Mouse (Mus musculus) urinary bladder, postnatal 14 days (tissue): ENCODE measurements at regions not wholly inside any gene's neighbourhood (a gene's known extent, or its start where the extent isn't known, plus 50 kb on each side); places are given as distances from the start of the nearest gene placed in this dataset.
A peak's percentile ranks its signal among the peaks of the same experiment; 100 is the strongest.

Experiments
- DNase-seq: peaks from one replicate; pipeline ENCODE4 v3.0.0; 2021; ENCODE audit warnings: low spot score

GRCm38 (mm10) chr8:49017741-49018140, 174.0 kb upstream of the Tenm3 start:
- no peak for DNase-seq

DNA sequence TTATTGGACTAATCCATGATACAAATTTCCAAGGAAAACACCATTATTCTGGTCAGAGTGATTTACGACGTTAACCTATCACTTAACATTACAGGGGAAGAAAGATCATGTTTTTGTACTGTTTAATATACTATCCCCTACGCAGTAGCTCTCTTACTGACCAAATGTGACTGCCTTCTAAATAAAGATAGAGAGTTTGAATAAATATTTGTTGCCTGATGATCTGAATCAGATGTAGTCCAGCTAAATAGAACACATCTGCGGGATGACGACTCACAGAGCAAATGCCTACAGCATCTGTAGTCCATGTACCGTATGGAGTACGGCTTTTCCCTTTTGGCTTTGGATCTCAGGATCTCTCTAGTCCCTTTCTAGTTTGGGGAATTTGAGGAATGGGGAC, 171.9 kb upstream of the Tenm3 start:
- no peak for DNase-seq

GRCm38 (mm10) chr8:49015200-49015599, 171.4 kb upstream of the Tenm3 start:
- peak; percentile 22 for DNase-seq

DNA sequence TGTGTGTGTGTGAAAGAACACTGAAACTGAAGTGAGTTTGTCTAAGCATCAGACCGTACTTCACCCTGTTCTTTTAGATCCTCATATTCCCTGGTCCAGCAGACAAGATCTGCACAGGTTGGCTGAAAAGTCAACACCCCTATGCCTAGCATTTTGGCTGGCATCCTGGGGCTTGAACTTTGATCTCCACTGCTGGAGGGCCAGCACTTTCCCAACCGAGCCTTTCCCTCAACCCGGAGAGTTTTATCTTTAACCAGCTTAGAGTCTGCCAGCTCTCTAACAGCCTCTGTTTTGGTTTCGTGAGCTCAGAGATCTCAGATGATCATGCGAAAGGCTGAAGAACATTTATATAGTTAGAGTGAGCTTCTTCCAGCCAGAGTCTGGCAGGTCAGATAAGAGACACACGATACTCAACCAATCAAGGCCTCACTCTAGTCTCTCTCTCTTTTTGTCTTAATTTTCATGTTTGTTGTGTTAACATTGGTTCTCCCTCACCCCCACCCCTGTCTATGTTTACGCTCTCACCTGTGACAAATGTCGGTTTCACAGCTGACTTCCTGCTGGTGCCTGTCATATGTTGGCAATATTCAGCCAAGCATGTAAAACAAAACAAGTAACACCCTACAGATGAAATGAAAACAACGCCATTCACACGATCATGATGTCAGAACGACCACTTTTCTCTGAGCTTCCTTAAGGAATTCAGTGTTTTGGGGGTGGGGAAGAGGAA, 162.7 kb upstream of the Tenm3 start:
- no peak for DNase-seq

GRCm38 (mm10) chr8:48981667-48982066, 137.9 kb upstream of the Tenm3 start:
- no peak for DNase-seq

- DNase-seq, result no peak
These were observed 137.0 kb upstream of the Tenm3 start for GRCm38 (mm10) chr8:48980755-48981154.

DNA sequence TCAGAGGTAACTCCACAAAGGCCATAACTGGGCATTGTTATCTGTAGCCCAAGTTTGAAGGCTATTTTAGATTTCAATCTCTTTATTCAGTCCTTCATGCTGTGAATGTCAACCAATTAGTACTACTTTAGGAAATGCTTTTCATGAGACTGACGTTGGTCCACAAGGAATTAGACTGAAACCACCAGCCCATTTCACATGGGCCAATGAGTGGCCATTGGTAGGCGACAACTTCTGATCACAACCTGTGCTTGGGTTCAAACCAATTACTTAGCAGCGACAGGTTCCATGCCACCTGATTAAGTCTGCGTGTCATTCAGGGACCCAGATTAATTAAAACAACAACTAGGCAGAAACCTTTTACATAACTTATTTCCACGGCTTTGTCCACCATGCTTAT, 126.9 kb upstream of the Tenm3 start:
- DNase-seq, result no peak

DNA sequence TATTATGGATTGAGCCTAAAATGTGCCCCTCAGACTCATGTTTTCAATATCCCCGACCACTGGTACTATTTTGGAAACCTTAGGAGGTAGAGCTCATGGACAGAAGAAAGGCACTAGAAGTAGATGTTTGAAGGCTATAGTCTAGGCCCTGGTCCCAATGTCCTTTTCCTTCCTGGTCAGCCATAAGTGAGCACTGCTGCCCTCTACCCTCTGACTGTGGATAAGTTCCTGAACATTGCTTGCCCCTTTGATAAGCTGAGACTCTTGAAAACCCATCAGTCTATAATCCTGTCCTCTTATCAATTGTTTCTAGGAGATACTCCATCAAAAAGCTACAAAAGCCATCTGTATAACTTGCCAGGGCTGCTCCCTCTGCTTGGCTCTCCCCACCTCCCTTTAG, 121.2 kb upstream of the Tenm3 start:
- no peak for DNase-seq

DNA sequence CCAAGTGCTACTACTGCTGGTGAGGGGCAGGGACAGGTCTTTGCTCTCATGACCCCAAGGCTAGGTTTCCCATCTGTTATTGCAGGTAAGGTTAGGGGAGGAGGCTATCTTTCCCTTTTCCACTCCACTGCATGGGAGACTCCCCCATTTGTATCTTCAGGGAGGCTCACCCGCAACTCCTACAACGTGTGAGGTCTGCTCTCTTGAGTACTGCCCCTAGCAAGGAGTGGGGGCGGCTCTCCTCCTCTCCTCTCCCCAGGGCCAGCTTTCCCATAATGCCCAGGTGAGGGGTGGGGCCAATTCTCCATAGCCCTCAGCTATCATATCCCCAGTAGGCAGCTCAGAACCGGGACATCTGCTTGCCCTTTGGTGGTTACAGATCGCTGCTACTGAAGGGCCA, 113.9 kb upstream of the Tenm3 start:
- DNase-seq, result no peak

GRCm38 (mm10) chr8:48951412-48951811, 107.7 kb upstream of the Tenm3 start:
- DNase-seq, result no peak

GRCm38 (mm10) chr8:48944177-48944576, 100.4 kb upstream of the Tenm3 start:
- DNase-seq, result no peak

DNA sequence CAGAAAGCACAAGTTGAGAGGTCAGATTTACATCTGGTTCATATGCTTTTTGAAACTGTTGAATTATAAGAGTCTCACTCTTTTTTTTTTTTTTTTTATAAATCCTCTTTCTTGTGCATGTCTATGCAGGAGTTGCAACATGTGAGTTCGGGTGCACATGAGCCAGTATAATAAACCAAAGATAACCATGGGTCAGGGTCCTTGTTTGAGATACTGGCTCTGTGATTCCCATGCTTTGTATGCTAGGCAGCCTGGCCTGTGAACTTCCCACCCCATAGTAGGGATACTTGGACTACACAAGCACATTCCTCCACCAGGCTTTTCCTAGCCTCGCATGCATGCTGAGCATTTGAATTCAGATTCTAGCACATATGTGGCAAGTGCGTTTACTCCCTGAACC, 93.4 kb upstream of the Tenm3 start:
- no peak for DNase-seq

GRCm38 (mm10) chr8:48927135-48927534, 83.4 kb upstream of the Tenm3 start:
- no peak for DNase-seq

DNA sequence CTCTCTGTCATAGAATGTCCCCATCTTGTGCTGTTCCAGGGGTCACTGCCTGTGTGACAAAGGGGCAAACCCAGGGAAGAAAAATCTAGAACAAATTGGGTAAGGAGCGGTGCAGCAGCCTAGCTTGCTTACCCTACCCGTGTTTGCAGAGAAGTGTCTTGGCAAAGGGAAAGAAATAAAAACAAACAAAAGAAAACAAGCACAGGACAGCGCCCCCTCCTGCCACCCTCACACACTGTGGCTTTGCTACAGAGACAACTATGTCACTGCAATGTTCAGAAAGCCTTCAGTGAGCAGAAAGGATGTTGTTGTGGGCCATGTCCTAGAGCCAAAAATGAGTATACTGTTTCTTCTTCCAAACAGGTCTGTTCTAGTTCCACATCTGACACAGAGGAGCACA, 71.5 kb upstream of the Tenm3 start:
- DNase-seq, result no peak

- no peak for DNase-seq
These were observed 69.1 kb upstream of the Tenm3 start for GRCm38 (mm10) chr8:48912842-48913241.

GRCm38 (mm10) chr8:48901668-48902406, 58.1 kb upstream of the Tenm3 start:
- DNase-seq, result no peak

DNA sequence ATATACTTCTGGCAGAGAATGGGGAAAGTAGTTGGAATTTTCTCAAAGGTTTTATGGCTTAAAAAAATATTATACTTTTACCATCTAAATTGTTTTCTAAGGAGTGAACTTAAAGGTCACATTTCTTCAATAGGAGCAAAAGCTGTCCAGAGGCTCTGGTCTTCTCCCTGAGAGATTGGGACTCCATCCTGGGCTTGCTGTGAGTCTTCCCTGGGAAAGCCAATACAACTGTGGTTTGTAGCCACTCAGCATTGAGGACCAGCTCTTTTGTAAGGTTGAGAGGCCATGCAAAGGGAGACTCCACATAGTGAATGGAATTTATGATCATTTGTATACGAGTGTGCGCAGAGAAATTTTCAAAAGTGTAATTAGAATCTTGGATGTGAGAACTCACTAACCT, 52.9 kb upstream of the Tenm3 start:
- no peak for DNase-seq

DNA sequence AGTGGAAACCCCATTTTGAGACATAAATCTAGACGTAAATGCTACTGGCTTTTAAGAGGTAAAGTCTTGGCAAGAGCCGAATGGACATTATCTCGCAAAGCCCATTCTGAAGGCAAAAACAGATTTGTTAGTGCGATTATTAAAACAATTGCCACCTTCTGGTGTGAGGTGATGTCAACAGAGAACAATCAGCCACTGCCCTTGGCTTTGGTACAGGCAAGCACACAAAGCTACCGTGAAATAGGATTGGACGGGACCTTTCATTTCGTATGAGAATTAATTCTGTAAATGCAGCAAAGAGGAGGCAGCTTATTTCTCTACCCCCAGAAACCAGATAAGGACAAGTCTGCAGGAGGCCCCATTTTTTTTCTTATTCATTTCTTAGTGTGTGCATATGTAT, 52.5 kb upstream of the Tenm3 start:
- DNase-seq, result no peak

GRCm38 (mm10) chr8:48895586-48895985, 51.8 kb upstream of the Tenm3 start:
- no peak for DNase-seq
